Mouse (Mus musculus) mouse embryonic stem cell (cell line): ENCODE measurements around the gene Hps5.
"Not testable (repeated sequence)": the region's sequence is repeated elsewhere in the genome, so short reads cannot be mapped to it uniquely, and the experiment has no call there.

Experiments used
- in situ Hi-C, 2 experiments: fragments of 300-500 bp; cut with MboI; formaldehyde crosslinking; loops; 1 replicate in 1 of 2; 3 replicates in 1 of 2; pipeline ENCODE4 v1.14.3; 2019 to 2020; ENCODE audit warnings: low sequenced_read_pairs in 2 of 2, low pct_unique_long_range_greater_than_20kb in 1 of 2, mixed read lengths in 1 of 2; ENCODE audit not compliant: unreplicated experiment in 1 of 2

The Hps5 gene

GRCm38 (mm10) chr7:46748459-46748858 lies 47.4 kb downstream of the Hps5 start:
- in situ Hi-C loops: no loop called here

DNA sequence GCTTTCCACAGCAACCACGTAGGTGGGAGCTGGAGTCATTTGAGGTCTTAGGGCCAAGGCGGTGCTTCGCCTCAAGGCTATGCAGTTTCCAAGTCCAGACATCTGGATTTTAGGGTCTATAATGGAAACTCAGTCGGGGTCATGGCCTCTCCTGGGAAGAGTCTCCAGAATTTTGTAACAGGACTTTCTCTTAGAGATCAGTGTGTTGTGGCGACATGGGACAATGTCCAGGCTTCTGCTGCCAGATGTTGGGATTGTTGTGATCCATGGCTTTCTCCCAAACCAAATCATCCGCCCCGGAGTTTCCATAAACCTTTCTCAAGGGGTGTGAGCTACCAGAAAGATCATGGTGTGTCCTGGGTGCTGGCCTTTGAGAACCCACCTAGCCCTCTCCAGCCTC lies 49.5 kb downstream of the Hps5 start:
- in situ Hi-C loops: no loop called here

DNA sequence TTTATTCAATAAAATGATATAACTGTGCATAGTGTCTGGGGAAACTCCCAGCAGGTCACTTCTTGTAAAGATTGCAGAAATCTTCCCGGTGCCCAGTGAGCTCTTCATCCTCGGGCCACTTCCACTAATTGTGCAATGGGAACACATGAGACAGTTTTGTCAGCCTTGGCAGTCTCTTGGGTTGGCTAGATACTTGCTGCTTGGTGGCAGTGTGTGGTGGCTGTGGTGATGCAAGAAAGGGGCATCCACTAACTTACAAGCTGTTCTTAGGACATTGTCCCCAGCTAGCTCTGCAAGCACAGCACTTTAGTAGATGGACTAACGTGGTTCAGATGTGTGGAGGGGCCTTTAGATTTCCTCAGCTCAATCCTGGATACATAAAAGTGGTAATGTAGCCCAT lies 50.0 kb downstream of the Hps5 start:
- in situ Hi-C loops: no loop called here

- in situ Hi-C loops: not testable (repeated sequence)
These were observed 53.0 kb downstream of the Hps5 start, which contains the start of gene Saa1 for GRCm38 (mm10) chr7:46742880-46743279. TSS of gene Saa1 (minus strand) at chr7:46742980.

DNA sequence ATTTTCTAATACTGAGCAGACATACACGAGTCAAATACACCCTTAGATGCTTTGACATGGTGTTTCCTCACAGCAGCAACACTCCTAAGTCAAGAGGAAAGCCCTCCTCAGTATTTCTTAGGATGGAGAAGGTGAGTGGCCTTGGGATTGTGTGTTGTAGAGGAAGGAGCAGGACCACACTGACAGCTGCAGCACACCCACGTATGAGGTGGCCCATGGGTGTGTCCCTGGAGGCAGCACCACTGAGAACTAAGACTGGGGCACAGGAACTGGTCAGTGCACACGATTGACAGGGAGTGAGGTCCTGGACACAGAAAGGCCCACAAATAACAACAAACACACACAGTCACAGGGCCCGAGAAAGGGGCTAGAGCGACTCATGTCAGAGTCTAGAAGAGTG lies 55.8 kb downstream of the Hps5 start:
- in situ Hi-C loops: not testable (repeated sequence)

DNA sequence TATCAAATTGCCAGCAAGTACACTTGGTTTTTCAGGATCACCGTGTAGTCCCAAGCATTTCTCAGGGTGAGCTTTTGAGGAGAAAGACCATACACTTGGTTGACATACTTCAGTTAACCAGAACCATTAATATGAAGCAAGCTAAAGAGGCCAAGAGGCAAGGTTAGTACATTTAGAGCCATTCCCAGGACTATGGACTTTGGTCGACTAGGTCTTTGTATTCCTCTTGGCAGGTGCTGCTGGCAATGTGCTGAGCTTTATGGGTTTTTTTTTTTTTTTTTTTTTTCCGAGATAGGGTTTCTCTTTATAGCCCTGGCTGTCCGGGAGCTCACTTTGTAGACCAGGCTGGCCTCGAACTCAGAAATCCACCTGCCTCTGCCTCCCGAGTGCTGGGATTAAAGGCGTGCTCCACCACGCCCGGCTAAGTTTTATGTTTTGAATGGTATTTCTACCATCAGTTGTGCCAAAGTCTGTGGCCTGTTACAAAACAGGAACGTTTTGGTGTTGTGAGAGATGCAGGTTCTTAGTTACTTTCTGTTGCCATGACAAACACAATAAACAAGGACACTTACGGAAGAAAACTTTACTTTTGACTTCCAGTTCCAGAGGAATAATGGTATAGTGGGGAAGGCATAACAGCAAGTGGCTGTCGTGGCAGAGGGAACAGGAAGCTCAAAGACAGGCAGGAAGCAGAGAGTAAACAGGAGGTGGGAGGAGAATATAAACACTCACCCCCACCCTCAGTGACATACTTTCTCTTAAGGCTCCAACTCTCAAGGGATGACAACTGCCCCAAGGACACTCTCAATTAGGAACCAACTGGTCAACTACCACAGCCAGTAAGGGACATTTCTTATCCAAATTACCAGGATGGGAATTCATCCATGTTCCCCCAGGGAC lies 57.1 kb downstream of the Hps5 start:
- in situ Hi-C loops: no loop called here

DNA sequence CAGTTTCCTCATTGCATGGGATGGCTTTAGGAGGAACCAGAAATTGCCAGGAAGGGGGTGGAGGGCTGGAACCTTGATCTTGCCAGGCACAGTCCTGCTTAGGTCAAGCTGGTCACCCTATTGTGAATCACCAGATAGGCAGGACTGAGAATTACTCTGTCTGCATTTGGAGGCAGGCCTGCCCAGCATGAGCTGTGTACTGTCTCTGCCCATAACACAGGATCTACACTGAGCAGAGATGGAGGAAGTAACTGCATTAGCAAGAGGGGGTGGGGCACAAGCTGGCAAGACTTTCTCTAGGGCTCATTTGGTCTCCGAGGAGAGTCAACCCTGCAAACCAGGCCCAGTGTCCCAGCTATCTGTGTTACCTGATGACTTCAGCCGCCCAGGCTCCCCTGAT lies 60.9 kb downstream of the Hps5 start:
- in situ Hi-C loops: no loop called here

DNA sequence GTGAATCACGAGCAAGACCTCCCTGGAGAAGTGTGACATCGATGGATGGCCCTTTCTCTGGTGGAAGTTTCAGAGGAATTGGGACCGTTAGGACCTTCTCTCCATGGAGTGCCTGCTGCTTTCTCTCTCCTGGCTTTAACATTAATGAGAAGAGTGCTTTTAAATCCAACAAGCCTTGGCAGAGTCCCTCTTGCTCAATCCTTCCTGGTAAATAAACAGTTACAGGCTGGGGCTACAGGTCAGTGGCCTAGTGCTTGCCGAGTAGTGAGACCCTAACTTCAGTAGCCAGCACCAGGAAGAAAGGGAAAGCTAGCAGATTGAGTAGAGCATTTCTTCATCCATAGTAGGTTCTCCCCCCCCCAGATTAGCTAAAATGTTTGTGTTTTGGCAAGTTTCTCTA lies 63.4 kb downstream of the Hps5 start, which contains the start of gene Saa4:
Gene Saa4 (minus strand): TSS at position 146 of the 400 bp plus-strand sequence.
- in situ Hi-C loops: no loop called here

GRCm38 (mm10) chr7:46727584-46727983 lies 68.3 kb downstream of the Hps5 start:
- in situ Hi-C loops: no loop called here

DNA sequence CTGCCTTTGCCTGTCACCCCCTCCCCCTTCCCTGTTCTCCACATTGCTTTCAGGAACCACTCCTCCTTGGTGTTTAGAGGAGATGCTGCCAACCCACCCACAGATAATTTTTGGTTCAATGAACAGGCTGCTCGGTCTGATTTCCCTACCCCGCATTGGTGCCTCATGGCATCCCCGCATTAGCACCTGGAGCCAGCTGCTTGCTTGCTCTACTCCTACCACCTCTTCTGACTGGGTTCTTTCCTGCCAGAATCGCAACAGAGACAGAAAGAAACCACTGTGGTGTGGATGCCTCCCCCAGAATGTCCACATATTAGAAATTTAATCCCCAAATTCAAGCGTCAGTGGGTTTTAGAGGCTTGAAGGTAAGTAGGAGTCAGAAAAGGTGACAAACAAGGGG lies 71.5 kb downstream of the Hps5 start:
- in situ Hi-C loops: no loop called here

DNA sequence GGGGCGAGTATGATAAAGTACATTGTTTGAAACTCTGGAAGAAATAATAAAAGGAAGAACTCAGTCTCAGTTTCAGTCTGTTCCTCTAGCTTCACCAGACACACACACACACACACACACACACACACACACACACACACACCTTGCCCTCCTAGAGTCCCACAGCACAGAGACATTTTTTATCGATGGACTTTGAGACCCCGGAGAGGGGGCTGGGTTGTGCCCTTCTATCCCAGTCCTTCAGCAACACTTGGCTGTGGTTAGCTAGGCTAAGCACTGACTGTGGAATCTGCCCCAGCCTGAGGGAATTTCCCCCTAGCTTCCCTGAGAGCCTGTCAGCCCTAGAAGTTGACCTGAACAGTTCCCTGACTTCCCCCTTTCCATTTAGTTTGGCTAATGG lies 72.0 kb downstream of the Hps5 start:
- in situ Hi-C loops: no loop called here

DNA sequence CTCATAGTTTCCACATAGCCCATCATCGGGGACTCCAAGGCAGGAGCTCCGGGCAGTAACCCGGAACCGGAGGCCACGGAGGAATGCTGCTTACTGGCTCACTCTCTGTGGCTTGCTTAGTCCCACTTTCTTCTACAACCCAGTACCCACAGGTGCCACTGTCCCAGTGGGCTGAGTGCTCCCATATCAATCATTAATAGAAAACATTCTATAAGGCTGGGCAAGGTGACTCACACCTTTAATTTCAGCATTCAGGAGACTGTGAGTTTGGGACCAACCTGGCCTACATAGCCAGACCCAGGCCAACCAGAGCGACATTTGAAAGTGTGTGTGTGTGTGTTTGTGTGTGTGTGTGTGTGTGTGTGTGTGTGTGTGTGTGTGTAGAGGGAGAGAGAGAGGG lies 72.5 kb downstream of the Hps5 start:
- in situ Hi-C loops: no loop called here

DNA sequence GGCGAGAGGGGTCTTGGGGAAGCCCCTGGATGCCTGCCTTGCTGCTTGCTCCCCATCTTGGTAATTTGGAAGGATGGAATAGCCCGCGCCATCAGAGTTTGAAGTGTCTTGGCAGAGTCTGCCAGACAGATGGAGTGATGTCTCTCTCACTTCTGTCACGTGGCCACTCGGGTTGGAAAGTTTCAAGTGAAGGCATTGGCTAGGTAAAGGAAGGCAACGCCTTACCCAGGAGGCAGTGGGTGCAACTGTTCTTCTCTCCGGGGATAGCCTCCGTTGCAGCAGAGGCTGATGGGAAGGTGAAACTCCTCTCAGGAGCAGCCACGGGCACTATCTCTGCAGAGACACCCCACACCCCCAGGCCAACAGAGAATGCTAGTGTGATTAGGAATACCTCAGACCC lies 75.4 kb downstream of the Hps5 start:
- in situ Hi-C loops: no loop called here

GRCm38 (mm10) chr7:46719526-46719925 lies 76.3 kb downstream of the Hps5 start:
- in situ Hi-C loops: no loop called here

GRCm38 (mm10) chr7:46718591-46719270 lies 77.1 kb downstream of the Hps5 start:
- in situ Hi-C loops: no loop called here

DNA sequence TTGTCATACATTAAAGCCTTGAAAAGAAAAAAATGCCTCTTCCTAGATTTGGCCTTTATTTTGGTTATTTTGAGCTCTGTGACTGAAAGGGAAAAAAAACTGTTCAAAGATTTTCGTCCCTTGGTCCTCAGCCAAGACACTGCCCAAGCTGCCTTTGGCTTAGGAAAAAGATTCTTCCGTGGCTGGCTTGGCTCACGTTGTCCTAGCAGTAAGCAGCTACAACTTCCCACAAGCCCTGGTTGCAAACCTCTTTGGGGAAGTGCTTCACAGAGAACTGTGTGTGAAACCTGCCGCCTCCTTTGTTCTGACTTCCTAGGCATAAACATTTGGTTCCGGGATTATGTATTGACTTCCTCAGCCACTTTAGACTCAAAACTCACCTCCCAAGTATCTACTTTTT lies 79.0 kb downstream of the Hps5 start:
- in situ Hi-C loops: no loop called here

- in situ Hi-C loops: no loop called here
These were observed 80.3 kb downstream of the Hps5 start, which contains the start of gene Saa3 for GRCm38 (mm10) chr7:46715600-46715999. TSS of gene Saa3 (minus strand) at chr7:46715700.

GRCm38 (mm10) chr7:46714518-46714917 lies 81.3 kb downstream of the Hps5 start:
- in situ Hi-C loops: loop anchor here in 1 of 2 experiments (5.0 kb wide), 1 partner anchor 53 kb away; no protein-coding TSS in a partner anchor

- in situ Hi-C loops: loop anchor here in 1 of 2 experiments (5.0 kb wide), 1 partner anchor 55 kb away; no protein-coding TSS in a partner anchor
These were observed 83.6 kb downstream of the Hps5 start for GRCm38 (mm10) chr7:46712250-46712649.
